Mouse (Mus musculus) lung, adult 2 months (tissue): Measurements from ENCODE around the gene Mpzl2.
A peak's percentile ranks its signal among the peaks of the same experiment; 100 is the strongest.

Experiments
- CTCF ChIP-seq: fragments of 200-500 bp; IDR thresholded peaks from 2 replicates; pipeline ENCODE4 v1.5.1; 2011; ENCODE audit warnings: mild to moderate bottlenecking, low read length, control low read depth; ENCODE audit not compliant: insufficient read depth
- POLR2A ChIP-seq: fragments of 200-500 bp; IDR thresholded peaks from 2 replicates; pipeline ENCODE4 v1.6.1; 2011; ENCODE audit warnings: low read depth, mild to moderate bottlenecking, control low read depth, low read length, borderline replicate concordance; ENCODE audit errors: extremely low read depth

DNA sequence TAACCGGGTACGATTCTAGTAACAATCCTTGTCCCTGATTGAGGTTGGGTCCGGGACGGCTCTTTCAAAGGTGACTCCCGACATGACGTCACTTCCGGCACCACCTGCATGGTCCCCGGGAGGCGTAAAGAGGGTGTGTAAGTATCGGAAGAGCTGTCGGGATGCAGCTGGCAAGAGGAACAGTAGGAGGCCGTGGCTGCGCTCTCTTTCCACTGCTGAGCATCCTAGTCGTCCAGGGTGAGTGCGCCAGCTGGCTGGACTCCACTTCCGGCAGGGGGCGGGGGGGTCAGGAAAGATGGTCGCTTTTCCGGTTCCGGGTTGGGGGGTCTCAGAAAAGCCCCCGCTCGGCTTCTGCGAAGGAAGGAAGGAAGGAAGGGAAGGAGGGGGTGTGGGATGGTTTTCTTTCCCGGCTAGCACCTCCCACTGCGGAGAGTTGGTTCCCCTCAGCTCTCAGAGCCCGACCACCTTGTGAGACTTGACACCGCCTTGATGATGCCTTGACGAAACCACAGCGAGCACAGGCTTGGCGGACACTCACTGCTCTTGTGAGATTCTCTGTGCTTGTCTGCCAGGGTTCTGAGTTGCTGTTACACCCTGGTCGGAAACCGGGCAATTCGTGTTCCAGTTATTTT is 15.6 kb downstream of the Mpzl2 start, which contains the start of gene Mpzl3:
- peak; percentile 33; the same call in 1 of the 2 replicates for TF ChIP-seq POLR2A
- TF ChIP-seq CTCF = no peak
